Mouse (Mus musculus) CH12.LX (cell line): ENCODE measurements around the gene Med20. TPM values are rescaled to one million over a fixed set of nuclear protein-coding genes. Genes with fewer than 3 reads are reported as not detected.

Experiments used
- DNase-seq: peaks from one replicate; pipeline ENCODE4 v3.0.0-alpha.2; 2013; ENCODE audit errors: extremely low read depth
- H3K27ac ChIP-seq: 2 replicates; pipeline ENCODE4 v1.5.1; 2012; ENCODE audit warnings: low read depth, mild to moderate bottlenecking, control low read depth, moderate library complexity; ENCODE audit not compliant: insufficient read depth
- H3K27me3 ChIP-seq: replicated peaks from 2 replicates; pipeline ENCODE3; 2012; ENCODE audit warnings: inconsistent platforms
- H3K36me3 ChIP-seq, 2 experiments: replicated peaks in 1 of 2; 2 replicates each; pipeline versions ENCODE3 to v1.6.1; 2012; ENCODE audit warnings: inconsistent platforms in 1 of 2, low read length in 1 of 2, mild to moderate bottlenecking in 1 of 2, mixed read lengths in 1 of 2, moderate library complexity in 1 of 2; ENCODE audit not compliant: control insufficient read depth in 1 of 2, insufficient read depth in 1 of 2
- H3K4me1 ChIP-seq, 2 experiments: 2 replicates each; pipeline ENCODE4 v1.6.1; 2012; ENCODE audit warnings: inconsistent platforms in 1 of 2, moderate library complexity in 1 of 2; ENCODE audit not compliant: insufficient read depth in 2 of 2, control insufficient read depth in 1 of 2
- H3K4me2 ChIP-seq: 2 replicates; pipeline ENCODE4 v1.6.1; 2012; ENCODE audit warnings: low read depth, mild to moderate bottlenecking, control low read depth; ENCODE audit not compliant: poor library complexity, insufficient read depth, severe bottlenecking
- H3K4me3 ChIP-seq, 3 experiments: fragments of 150-350 bp in 1 of 3; sonication (generic) in 1 of 3; replicated peaks in 1 of 3; 2 replicates each; pipeline versions ENCODE3 to v1.5.1; 2011 to 2012; ENCODE audit warnings: low read depth in 2 of 3, low read length in 2 of 3, mild to moderate bottlenecking in 2 of 3, moderate library complexity in 2 of 3, control low read depth in 1 of 3, improper control_type of control experiment in 1 of 3, inconsistent platforms in 1 of 3, mixed read lengths in 1 of 3; ENCODE audit not compliant: poor library complexity in 1 of 3
- H3K79me2 ChIP-seq: replicated peaks from 2 replicates; pipeline ENCODE4 v1.6.1; 2012; ENCODE audit warnings: mild to moderate bottlenecking, moderate library complexity; ENCODE audit not compliant: control insufficient read depth, poor library complexity, insufficient read depth, severe bottlenecking; ENCODE audit errors: extremely low read depth
- H3K9ac ChIP-seq: 2 replicates; pipeline ENCODE4 v1.6.1; 2012; ENCODE audit warnings: low read depth, mild to moderate bottlenecking, control low read depth, moderate library complexity; ENCODE audit not compliant: insufficient read depth
- H3K9me3 ChIP-seq: replicated peaks from 2 replicates; pipeline ENCODE3; 2012; ENCODE audit warnings: low read length, inconsistent platforms, mixed read lengths
- CHD1 ChIP-seq: IDR thresholded peaks from 2 replicates; pipeline ENCODE4 v1.6.1; 2012; ENCODE audit warnings: low read depth, low read length, improper control_type of control experiment, inconsistent platforms
- CTCF ChIP-seq, 2 experiments: IDR thresholded peaks in 1 of 2; conservative IDR thresholded peaks in 1 of 2; 2 replicates each; pipeline ENCODE4 v1.5.1; 2011 to 2012; ENCODE audit warnings: low read depth in 2 of 2, low read length in 2 of 2, improper control_type of control experiment in 1 of 2, inconsistent platforms in 1 of 2, mild to moderate bottlenecking in 1 of 2, moderate library complexity in 1 of 2
- E2F4 ChIP-seq: IDR thresholded peaks from 2 replicates; pipeline ENCODE4 v1.6.1; 2011; ENCODE audit warnings: low read depth, low read length, improper control_type of control experiment; ENCODE audit not compliant: insufficient replicate concordance
- ELF1 ChIP-seq: IDR thresholded peaks from 2 replicates; pipeline ENCODE4 v1.6.1; 2014; ENCODE audit warnings: low read depth, mild to moderate bottlenecking, inconsistent platforms, low read length, improper control_type of control experiment
- EP300 ChIP-seq: IDR thresholded peaks from 2 replicates; pipeline ENCODE4 v1.6.1; 2011; ENCODE audit warnings: low read length, improper control_type of control experiment
- GABPA ChIP-seq: IDR thresholded peaks from 2 replicates; pipeline ENCODE4 v1.6.1; 2012; ENCODE audit warnings: low read depth, low read length, improper control_type of control experiment, inconsistent platforms; ENCODE audit not compliant: insufficient replicate concordance
- HCFC1 ChIP-seq: IDR thresholded peaks from 2 replicates; pipeline ENCODE4 v1.6.1; 2012; ENCODE audit warnings: low read depth, mild to moderate bottlenecking, inconsistent platforms, low read length, improper control_type of control experiment
- IRF4 ChIP-seq: IDR thresholded peaks from 2 replicates; pipeline ENCODE4 v1.6.1; 2014; ENCODE audit warnings: low read depth, mild to moderate bottlenecking, inconsistent platforms, low read length, improper control_type of control experiment
- MAX ChIP-seq: IDR thresholded peaks from 2 replicates; pipeline ENCODE4 v1.6.1; 2011; ENCODE audit warnings: low read length, improper control_type of control experiment
- MXI1 ChIP-seq: IDR thresholded peaks from 2 replicates; pipeline ENCODE4 v1.6.1; 2011; ENCODE audit warnings: mild to moderate bottlenecking, low read depth, low read length, improper control_type of control experiment
- MYC ChIP-seq: IDR thresholded peaks from 2 replicates; pipeline ENCODE4 v1.6.1; 2011; ENCODE audit warnings: low read depth, mild to moderate bottlenecking, improper control_type of control experiment, low read length
- PAX5 ChIP-seq: IDR thresholded peaks from 2 replicates; pipeline ENCODE4 v1.6.1; 2012; ENCODE audit warnings: low read length, inconsistent platforms, mixed read lengths
- POLR2A ChIP-seq: IDR thresholded peaks from 2 replicates; pipeline ENCODE4 v1.6.1; 2011; ENCODE audit warnings: low read depth, mild to moderate bottlenecking, improper control_type of control experiment, low read length
- POLR2AphosphoS2 ChIP-seq: IDR thresholded peaks from 2 replicates; pipeline ENCODE4 v1.6.1; 2011; ENCODE audit warnings: low read depth, low read length, improper control_type of control experiment
- RAD21 ChIP-seq: IDR thresholded peaks from 2 replicates; pipeline ENCODE4 v1.6.1; 2011; ENCODE audit warnings: low read depth, mild to moderate bottlenecking, low read length, improper control_type of control experiment, moderate library complexity
- RCOR1 ChIP-seq: conservative IDR thresholded peaks from 2 replicates; pipeline ENCODE4 v1.6.1; 2012; ENCODE audit warnings: low read depth, mild to moderate bottlenecking, inconsistent platforms, low read length, improper control_type of control experiment
- SMC3 ChIP-seq: IDR thresholded peaks from 2 replicates; pipeline ENCODE4 v1.6.1; 2011; ENCODE audit warnings: low read depth, low read length, improper control_type of control experiment
- TBP ChIP-seq: conservative IDR thresholded peaks from 2 replicates; pipeline ENCODE4 v1.6.1; 2011; ENCODE audit warnings: low read depth, low read length, improper control_type of control experiment
- TCF12 ChIP-seq: IDR thresholded peaks from 2 replicates; pipeline ENCODE4 v1.6.1; 2014; ENCODE audit warnings: low read depth, mild to moderate bottlenecking, inconsistent platforms, low read length, improper control_type of control experiment
- USF1 ChIP-seq: IDR thresholded peaks from 2 replicates; pipeline ENCODE4 v1.6.1; 2014; ENCODE audit warnings: low read depth, mild to moderate bottlenecking, inconsistent platforms, low read length, improper control_type of control experiment
- USF2 ChIP-seq: conservative IDR thresholded peaks from 2 replicates; pipeline ENCODE4 v1.6.1; 2011; ENCODE audit warnings: low read depth, low read length, improper control_type of control experiment
- ZC3H11A ChIP-seq: IDR thresholded peaks from 2 replicates; pipeline ENCODE4 v1.6.1; 2012; ENCODE audit warnings: low read depth, mild to moderate bottlenecking, inconsistent platforms, low read length, improper control_type of control experiment
- ZNF384 ChIP-seq: IDR thresholded peaks from 2 replicates; pipeline ENCODE4 v1.6.1; 2012; ENCODE audit warnings: low read depth, low read length, improper control_type of control experiment, inconsistent platforms
- dilution Hi-C: fragments of 300-500 bp; cut with MboI; formaldehyde crosslinking; loops from 2 replicates; pipeline ENCODE4 v1.14.3; 2020; ENCODE audit warnings: low sequenced_read_pairs; ENCODE audit not compliant: extremely low pct_unique_long_range_greater_than_20kb, extremely low pct_ligation_motif_present
- in situ Hi-C: fragments of 300-500 bp; cut with MboI; formaldehyde crosslinking; loops from 3 replicates; pipeline ENCODE4 v1.14.3; 2019; ENCODE audit warnings: low sequenced_read_pairs, low pct_ligation_motif_present, low pct_unique_long_range_greater_than_20kb, mixed read lengths
- polyA plus RNA-seq: library from polyadenylated mRNA; unstranded; fragments of >175 nt; gene quantifications from 2 replicates; pipeline ENCODE4 v1.2.1, GENCODE M21; 2012; ENCODE audit warnings: low read depth; ENCODE audit not compliant: insufficient read length
- total RNA-seq, 2 experiments: library from RNA; depleted of rRNA; stranded (reverse); fragments of 300-350 nt in 1 of 2; fragments of >200 nt in 1 of 2; gene quantifications; 2 replicates each; pipeline ENCODE4 v1.2.3; 2012 to 2014

Med20 gene
- total and polyA plus RNA-seq, 3 experiments = 31.0 to 42.5 (median 31.1) TPM

DNA sequence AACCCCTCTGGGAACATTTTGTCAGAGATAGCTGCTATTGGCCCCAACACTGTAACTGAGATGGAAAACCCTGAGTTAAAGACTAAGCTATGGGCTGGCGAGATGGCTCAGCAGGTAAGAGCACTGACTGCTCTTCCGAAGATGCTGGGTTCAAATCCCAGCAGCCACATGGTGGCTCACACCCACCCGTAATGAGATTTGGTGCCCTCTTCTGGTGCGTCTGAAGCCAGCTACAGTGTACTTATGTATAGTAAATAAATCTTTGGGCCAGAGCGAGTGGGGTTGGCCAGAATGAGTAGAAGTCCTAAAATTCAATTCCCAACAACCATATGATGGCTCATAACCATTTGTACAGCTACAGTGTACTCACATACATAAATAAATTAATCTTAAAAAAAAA is 5.2 kb upstream of the Med20 start:
- H3K9ac ChIP-seq = no peak overlapping the region
- no peak for DNase-seq
- peaks cover 66 to 79% of the 10 kb centered on the region in 2 experiments for H3K36me3 ChIP-seq
- no peak overlapping the region for H3K4me2 ChIP-seq
- H3K27ac ChIP-seq = no peak overlapping the region
- H3K4me3 ChIP-seq = no peak overlapping the region
- peaks cover 27% of the 10 kb centered on the region for H3K79me2 ChIP-seq
- no peaks in the 10 kb centered on the region for H3K27me3 ChIP-seq
- TF ChIP-seq USF2 (no peak), SMC3 (peak; percentile 33), MXI1 (no peak), RAD21 (peak; percentile 3), ELF1 (no peak), CTCF (conservative IDR thresholded peaks at IDR 0.05 in 1 of 2, IDR thresholded peaks at IDR 0.05 in 1 of 2; ENCODE audit: low read depth in 2 of 2, low read length in 2 of 2) (peak in 1 of 2 experiments; percentile 61; a peak in 2 of 4 replicates), TCF12 (no peak)
- H3K4me1 ChIP-seq = peaks cover 5 to 23% of the 10 kb centered on the region in 2 experiments
- in situ Hi-C loops (loop anchor here (25.0 kb wide), 1 partner anchor 219 kb away; the partner anchor contains the start of gene Guca1b), dilution Hi-C loops (no loop called here)
- H3K9me3 ChIP-seq = no peaks in the 10 kb centered on the region

DNA sequence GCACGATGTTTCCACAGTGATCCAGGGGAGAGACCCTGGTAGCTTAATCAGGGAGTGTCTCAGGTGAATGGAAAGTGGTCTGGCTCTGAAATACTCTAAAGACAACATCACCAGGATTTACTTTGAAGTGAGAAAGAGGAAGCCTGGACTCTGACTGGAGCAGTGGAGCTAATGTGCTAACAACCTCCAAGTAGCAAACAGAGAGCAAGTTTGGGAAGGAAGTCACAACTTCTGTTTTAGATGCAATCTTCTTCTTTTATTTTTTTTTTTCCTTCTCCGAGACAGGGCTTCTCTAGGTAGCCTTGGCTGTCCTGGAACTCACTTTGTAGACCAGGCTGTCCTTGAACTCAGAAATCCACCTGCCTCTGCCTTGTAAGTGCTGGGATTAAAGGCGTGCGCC is 2.2 kb upstream of the Med20 start:
- H3K4me3 ChIP-seq = no peak overlapping the region
- DNase-seq = no peak
- TF ChIP-seq USF2 = no peak
- TF ChIP-seq GABPA = no peak
- TF ChIP-seq RCOR1 = no peak
- no peak for TF ChIP-seq POLR2A
- TF ChIP-seq MYC = no peak
- no peak for TF ChIP-seq IRF4
- no peak for TF ChIP-seq PAX5
- no peak for TF ChIP-seq TCF12
- no peak for TF ChIP-seq TBP
- no peak for TF ChIP-seq POLR2AphosphoS2
- no peak for TF ChIP-seq CHD1
- TF ChIP-seq MAX = no peak
- no peak for TF ChIP-seq ZNF384
- no peak for TF ChIP-seq HCFC1
- no peak for TF ChIP-seq E2F4
- no peak for TF ChIP-seq RAD21
- TF ChIP-seq EP300 = no peak
- TF ChIP-seq ZC3H11A = no peak
- TF ChIP-seq USF1 = no peak
- TF ChIP-seq, all 38 proteins: peak for 0
- H3K36me3 ChIP-seq = peaks cover 48 to 69% of the 10 kb centered on the region in 2 experiments
- no peak overlapping the region for H3K9ac ChIP-seq
- H3K4me2 ChIP-seq = 0 out of 2 replicates have a peak overlapping the region, but pooled peaks have one; percentile 70
- H3K4me1 ChIP-seq = peaks cover 10 to 32% of the 10 kb centered on the region in 2 experiments
- in situ Hi-C loops = loop anchor here (25.0 kb wide), 1 partner anchor 222 kb away; the partner anchor contains the start of gene Guca1b
- H3K27ac ChIP-seq = no peak overlapping the region
- dilution Hi-C loops = no loop called here
- H3K9me3 ChIP-seq = no peaks in the 10 kb centered on the region
- peaks cover 54% of the 10 kb centered on the region for H3K79me2 ChIP-seq
- H3K27me3 ChIP-seq = no peaks in the 10 kb centered on the region
